Mouse (Mus musculus): ENCODE measurements around the gene Sdhd. TPM values are rescaled to one million over a fixed set of nuclear protein-coding genes. Genes with fewer than 3 reads are reported as not detected.

The Sdhd gene
- total RNA-seq, 1 experiment from 2014 or later: 173 TPM

DNA sequence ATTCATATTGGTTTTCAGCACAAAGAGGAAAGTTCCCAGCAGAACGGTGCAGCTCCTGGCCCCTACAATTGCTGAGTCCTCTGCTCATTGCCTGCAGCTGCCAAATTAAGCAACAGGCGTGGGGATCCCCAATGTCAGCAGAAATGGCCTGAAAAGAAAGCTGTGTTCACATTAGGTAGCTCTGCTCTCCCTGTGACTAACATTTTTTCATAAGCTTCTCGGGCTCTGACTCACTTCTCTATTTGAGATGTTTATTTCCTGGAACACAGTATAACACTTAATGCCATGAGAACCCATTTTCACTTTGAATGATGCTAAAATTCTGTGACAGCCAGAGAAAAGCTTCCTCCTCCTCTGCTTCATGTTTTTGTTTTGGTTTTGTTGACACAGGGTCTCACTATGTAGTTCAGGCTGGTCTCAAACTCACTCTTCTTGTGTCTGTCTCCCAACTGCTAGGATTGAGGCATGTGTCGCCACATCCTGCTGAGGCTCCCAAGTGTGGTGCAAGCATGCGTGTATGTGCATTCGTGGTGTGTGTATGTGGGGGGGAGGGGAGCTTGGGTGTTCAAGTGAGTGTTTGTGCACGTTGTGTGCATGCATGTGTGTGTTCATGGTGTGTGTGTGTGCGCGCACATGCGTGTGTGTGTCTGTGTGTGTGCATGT is 12.6 kb downstream of the Sdhd start:
- peak; percentile 54 for ATAC-seq (replicated peaks; ENCODE audit: low read depth, poor library complexity, severe bottlenecking)

DNA sequence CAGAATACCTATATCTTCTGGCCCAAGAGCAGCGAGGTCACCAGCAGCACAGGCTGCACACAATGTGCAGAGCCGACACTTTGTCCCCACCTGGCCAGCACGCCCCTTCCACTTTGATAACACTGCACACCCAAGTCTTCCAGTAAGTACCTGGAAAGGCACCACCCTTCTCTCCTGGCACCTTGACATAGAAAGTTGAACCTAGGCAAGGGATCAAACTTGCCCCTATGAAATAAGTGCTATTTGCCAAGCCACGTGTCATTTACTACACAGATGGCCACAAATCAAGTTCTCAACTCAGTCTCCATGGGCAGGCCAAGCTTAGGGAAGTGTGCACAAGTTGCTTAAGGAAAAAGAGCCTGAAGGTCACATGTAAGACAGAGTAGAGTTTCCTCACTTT is 16.7 kb downstream of the Sdhd start:
- no peak for ATAC-seq (replicated peaks; ENCODE audit: low read depth, poor library complexity, severe bottlenecking)

DNA sequence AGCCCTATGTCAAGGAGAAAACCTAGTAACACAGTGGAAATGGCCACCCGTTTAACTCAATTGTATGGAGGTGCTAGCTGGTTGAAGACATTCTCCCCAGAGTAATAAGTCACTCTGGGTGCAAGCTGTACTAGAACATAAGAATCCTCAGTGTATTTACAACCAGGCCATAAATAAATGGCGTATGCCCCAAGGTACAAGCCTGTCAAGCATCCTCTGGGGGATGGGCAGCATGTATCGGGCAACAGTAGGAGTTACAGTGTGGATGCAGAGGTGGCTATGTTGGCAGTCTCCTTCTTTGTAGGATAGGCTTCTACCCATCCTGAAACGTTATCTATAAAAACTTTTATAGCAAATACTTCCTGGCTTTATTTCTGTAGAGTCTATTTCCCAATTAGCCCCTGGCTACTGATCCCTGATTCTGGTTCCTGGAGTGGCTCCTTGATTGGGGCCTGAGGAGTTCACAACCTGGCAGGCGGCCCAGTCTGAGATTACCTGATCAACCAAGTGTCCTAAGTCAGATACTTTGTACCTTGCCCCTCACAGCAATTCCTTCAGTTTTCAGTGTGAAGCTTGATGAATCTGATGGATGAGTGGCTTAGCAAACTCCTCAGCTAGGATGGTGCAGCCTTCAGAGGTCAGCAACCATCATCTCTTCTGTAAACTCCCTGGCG is 18.3 kb downstream of the Sdhd start:
- no peak for ATAC-seq (replicated peaks; ENCODE audit: low read depth, poor library complexity, severe bottlenecking)

DNA sequence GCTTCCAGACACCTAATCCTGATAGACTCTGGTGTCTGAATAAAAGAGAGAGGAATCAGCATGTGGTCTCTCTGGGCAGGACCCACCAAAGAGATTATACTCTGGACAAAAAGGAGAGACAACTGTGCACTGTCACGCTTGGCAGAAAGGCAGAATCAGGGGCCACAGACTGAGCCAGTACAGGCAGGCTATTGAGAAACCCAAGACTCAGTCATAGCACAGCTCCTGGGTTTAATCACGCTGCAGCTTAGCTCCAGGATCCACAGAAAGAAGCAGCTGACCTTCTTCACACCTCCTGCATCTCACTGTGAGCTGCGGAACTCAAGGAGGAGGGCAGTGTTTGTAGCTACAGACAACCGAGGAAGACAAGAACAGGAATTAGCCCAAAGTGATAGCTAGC is 23.2 kb downstream of the Sdhd start:
- ATAC-seq (replicated peaks; ENCODE audit: low read depth, poor library complexity, severe bottlenecking): no peak

DNA sequence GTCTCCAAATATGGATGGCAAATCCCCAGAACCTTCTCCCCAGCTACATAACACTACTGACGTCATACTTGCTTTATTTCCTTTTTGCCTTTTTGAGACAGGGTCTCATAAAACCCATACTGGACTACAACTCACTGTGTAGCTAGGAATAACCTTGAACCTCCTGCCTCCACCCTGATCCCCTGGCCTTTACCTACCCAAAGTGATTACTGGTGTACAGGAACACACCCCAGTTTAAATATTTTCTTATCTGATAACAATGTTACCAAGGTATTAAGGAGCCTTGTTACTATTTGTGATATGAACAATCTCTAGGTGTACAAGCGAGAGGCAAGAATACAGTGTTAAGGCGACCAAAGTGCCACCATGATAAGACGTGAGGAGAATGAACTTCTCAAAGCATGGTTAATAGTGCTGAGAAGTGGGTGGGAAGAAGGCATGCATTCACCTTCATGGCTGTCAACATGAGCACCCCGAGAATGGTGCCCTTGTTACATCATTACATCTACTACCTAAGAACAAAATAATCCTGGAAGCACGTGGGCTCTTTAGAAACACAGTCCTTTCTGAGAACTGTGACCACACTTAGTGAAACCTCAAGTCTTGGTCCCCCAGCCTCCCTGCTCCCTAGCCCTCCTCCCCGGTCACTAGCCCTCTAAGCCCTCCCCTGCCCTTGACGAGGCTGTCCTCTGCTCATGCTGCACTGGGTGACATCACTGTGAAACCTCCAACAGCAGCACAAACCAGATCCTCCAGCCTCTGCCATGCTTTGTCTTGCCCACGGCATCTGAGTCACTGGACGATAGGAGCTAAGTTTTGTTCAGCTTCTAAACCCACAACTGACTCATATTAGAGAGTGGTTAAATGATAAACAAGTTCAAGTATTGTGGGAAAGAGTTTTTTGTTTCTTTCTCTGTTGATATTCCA is 33.8 kb downstream of the Sdhd start:
- ATAC-seq (replicated peaks; ENCODE audit: low read depth, poor library complexity, severe bottlenecking): no peak

DNA sequence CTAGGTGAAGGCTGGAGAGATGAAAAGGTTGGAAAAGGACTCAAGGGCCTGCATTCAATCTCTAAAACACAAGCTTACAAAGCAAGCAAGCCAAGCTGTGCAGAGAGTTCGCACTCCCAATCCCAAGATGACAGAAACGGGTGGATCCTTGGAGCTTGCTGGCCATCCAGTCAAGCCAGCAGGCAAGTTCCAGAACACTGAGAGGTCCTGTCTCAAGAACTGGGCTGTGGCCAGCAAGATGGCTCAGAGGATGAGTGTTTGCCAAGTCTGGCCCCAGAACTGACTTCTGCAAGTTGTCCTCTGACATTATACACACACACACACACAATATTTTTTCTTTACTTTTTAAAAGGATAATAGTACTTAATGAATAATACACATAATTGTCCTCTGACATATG is 35.7 kb downstream of the Sdhd start:
- no peak for ATAC-seq (replicated peaks; ENCODE audit: low read depth, poor library complexity, severe bottlenecking)

DNA sequence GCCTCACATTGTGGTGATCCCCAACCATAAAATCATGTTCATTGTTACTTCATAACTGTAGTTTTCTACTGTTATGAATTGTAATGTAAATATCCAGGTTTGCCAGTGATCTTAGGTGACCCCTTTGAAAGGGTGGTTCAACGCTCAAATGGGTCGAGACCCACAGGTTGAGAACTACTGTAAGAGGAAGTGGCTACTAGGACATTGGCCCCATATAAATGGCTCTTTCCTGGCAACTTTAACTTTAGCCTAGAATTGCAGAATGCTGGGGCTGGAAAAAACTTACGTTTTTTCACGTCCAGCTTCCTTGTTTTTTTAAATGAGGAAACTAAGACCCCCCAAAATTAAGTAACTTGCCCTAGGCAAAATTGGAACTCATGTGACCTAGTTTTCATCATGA is 36.2 kb downstream of the Sdhd start:
- ATAC-seq (replicated peaks; ENCODE audit: low read depth, poor library complexity, severe bottlenecking): peak; percentile 29; the same call in 1 of the 2 replicates

DNA sequence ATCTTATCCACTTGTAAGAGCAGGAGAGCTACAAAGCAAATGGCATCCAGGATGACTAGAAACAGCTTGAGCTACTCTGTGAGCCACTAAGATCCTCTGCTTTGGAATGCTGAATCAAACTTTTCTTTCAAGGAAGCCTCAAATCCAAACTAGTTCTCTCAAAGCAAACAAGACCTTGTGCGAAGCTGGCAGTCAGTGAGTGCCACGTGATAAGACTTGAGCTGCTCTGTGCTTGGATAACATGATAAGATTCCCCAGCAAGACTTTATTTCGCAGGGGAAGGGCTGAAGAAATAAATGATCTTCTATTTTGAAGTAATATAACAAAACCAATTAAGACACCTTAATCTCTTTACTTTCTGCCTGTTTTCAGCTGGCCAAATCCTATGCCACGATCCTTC is 37.7 kb downstream of the Sdhd start:
- no peak for ATAC-seq (replicated peaks; ENCODE audit: low read depth, poor library complexity, severe bottlenecking)

DNA sequence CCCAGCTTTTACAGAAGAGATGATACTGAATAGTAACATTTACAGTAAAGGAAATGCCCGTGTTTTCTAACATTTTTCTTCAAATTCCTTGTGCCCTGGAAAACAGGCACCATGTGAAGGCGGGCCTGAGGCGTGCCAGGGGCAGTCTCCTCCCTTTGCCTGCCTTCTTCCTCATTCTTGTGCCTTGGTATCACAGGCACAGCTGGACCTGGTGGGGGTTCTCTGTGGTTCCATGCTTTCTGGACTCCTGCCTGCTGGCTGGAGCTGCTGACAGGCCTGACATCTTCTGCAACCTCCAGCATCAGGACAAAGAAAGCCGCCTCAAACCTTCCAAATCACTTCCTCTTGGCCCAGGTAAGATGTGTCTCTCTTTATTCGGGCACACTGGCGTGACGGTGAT is 38.4 kb downstream of the Sdhd start:
- peak; percentile 69 for ATAC-seq (replicated peaks; ENCODE audit: low read depth, poor library complexity, severe bottlenecking)

DNA sequence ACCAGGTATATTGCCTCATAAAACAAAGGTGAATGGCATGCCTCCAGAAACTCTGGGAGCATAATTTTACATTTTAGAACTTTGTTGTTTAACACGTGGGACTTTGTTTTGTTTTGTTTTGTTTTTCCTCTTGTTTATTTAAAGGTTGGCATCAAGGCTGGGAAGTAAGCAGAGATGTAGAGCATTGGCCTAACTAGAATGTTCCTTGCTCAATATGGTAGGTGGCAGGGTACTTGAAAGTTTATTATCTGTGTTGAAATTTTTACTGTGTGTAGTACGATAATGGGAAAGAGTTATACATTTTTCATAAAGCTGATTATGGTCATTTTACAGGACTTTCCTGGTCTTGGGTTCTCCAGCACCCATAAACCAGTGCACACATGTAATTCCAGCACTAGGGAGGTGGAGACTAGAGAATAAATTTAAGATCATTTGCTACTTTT is 41.7 kb downstream of the Sdhd start:
- ATAC-seq (replicated peaks; ENCODE audit: low read depth, poor library complexity, severe bottlenecking): no peak

DNA sequence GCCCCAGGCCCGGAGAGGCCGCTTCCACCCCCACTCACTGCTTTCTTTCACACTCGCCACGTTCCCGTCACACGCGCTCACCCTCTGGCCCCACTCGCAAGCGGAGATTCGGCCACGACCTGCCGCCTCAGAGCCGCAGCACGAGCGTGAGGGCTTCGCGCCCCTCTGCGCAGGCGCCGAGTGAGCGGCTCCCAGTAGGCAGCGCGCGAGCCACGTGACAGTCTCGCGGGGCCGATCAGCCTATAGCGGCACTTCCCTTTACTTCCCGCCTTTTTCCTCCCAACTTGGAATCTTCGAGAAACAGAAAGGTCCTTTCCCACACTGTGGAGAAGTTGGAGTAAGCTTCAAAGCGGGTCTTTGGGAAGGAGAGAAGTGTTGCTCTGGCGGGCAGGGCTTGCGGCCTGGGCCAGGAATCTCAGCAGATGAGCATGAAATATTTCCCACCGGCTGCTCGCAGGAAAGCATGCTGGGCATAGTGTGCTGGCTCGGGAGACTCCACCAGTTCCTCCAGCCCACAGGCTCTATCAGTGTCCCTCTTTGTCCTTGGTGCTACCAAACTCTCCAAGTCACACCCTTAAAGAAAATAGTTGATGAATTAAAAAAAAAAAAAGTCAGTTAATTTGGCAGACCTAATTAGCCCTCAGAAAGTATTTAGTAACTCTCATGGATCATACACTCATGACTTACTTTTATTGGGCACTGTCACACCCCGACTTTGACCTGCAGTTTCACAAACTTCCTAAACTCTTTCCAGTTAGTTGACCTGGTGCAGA is 42.3 kb downstream of the Sdhd start, which contains the start of gene Tex12:
Gene Tex12, minus strand, starts transcription at position 181 of the 773 bp plus-strand sequence.
- no peak for ATAC-seq (replicated peaks; ENCODE audit: low read depth, poor library complexity, severe bottlenecking)

DNA sequence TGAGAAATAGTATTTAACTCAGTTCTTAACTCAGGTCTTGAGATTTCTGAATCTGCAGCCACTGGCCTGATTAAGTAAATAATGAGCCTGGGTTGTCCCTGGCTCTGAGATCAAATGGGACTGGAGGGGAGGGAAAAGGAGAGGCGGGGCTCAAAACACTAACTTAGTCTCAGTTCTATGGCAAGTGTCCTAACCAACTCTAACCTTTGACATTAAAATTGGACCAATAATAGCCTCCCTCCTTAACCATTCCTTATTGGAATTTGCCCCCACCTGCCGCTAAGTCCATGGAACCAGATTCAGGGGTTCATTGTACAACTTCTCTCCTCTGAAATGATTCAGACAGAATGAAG is 48.5 kb downstream of the Sdhd start, which contains the start of gene Bco2:
Gene Bco2, minus strand, starts transcription at position 88 of the 353 bp plus-strand sequence.
- peak; percentile 33; the same call in 1 of the 2 replicates for ATAC-seq (replicated peaks; ENCODE audit: low read depth, poor library complexity, severe bottlenecking)

DNA sequence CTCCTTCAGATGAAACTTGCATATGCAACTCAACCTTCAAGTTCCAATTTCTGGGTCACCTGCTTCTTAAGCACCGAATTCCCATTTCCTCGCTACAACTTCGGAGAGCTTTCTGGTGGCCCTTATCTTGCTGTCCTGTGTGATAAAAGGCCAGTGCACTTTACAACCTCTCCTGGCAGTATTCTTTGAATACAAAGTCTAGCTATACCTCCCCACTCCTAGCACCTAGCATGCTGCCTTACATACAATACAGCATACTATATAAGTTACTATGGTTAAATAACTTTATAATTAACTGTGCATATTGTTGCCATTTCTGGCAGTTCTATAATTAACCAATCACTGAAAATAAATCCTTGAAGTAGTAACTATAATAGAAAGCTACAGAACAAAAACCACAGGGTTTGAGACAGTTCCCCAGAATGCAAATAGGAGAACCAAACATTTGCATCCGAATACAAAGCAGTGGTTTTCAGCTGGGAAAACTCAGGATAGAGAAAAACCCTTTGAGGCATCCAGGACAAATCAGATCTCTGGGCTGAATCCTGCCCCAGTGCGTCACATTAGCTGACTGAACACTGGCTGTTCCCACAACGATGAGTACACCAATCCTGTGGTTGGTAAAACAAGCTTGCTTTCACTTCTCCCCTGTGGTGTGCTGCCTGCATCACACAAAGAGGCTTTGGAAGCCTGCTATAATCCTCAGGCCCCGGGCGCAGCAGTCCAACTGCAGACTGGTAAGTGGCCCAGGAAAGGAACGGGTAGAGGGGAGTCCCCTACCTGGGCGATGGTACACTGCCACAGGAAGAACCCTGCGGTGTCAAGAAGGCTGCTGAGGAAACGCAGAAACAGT is 49.1 kb downstream of the Sdhd start, which contains the start of gene Il18:
Gene Il18, plus strand, starts transcription at position 587 of the 853 bp plus-strand sequence.
- peak; percentile 86 for ATAC-seq (replicated peaks; ENCODE audit: low read depth, poor library complexity, severe bottlenecking)

DNA sequence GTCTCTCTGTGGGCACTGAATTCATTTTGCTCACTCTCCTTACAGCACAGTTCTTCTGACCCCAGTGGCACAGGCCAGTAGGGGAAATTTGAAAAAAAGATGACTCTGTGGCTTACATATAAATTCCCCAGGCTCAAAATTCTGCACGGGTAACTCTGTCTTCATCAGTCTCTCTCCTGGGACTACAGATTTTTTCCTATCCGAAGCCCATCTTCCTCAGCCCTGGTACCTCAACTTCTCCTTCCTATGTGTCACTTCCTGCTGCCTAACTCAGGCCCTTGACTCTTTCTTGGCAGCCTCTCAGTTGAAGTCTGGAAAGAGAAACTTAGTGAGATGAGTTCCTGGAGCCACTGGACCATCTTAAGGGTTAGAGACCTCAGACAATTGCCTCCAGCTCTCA is 50.1 kb downstream of the Sdhd start:
- peak; percentile 58 for ATAC-seq (replicated peaks; ENCODE audit: low read depth, poor library complexity, severe bottlenecking)

DNA sequence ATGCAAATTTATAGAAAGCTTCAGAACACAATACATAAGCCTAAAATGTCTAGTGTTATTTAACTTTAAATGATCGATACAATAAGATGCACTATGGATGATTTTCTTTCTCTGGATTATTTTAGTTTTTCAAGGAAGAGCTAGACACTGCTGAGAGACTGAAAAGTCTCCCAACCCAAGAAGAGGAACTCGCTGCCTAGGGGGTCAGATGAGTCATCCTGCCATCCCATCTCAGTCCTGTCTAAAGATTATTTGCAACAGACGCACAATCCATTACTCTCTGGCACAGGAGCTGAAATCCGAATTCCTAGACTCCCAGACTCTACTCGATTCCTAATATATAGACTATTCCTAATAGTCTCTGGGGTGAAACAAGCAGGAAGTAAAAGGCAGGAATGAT is 51.4 kb downstream of the Sdhd start:
- ATAC-seq (replicated peaks; ENCODE audit: low read depth, poor library complexity, severe bottlenecking): 0 out of 2 replicates have a peak, but pooled peaks have one; percentile 39

DNA sequence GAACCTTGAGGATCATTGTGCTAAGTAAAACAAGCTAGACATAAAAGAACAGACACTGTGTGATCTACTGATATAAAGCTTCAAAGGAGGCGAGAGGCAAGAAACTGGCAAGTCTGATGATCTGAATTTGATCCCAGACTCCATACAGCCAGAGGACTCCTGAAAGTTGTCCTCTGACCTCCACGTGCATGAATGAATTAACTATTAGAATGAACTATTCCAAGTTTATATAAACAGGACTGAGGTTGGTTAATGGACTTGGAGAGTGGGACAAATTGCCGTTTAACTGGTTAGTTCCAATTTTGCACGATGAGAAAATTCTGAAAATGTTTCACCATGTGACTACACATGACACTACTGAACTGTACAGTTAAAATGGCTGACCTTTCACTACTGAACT is 54.7 kb downstream of the Sdhd start:
- no peak for ATAC-seq (replicated peaks; ENCODE audit: low read depth, poor library complexity, severe bottlenecking)

DNA sequence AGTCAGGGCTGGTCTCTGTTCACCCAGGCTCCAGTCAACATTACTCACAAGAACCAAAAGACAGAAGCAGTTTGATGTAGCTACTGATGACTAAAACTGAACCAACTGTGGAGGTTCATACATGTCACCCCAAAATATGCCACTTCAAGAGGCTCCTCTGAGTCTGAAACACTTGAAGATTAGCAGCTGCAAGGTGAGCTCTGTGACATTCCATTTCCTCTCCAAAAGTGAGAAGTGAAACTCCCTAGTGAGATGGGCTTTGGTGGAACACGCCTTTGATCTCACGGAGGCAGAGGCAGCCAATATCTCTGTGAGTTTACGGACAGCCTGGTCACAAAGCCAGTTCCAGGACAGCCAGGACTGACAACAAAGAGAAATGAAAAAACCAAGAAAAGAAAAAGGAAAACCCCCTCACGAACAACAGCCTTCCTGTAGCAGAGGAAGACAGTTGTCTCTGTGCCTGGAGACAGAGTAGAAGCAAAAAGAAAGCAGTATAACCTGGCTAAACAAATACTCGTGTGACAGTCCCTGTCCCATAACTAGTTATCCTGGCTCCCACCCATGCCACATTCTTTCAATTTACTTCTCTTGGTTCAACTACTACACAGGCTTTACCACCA is 55.6 kb downstream of the Sdhd start:
- ATAC-seq (replicated peaks; ENCODE audit: low read depth, poor library complexity, severe bottlenecking): peak; percentile 80
